Mouse (Mus musculus) olfactory bulb, adult 2 months (tissue): ENCODE results near the gene Upk1a. TPM values are rescaled to one million over a fixed set of nuclear protein-coding genes. Genes with fewer than 3 reads are reported as not detected.

Source experiments
- H3K27ac ChIP-seq: fragments of 200-500 bp; 2 replicates; pipeline ENCODE4 v1.5.1; 2012; ENCODE audit warnings: low read depth, low read length; ENCODE audit not compliant: insufficient read depth
- H3K4me1 ChIP-seq: fragments of 200-500 bp; 2 replicates; pipeline ENCODE4 v1.6.1; 2012; ENCODE audit warnings: low read length; ENCODE audit not compliant: control insufficient read depth, insufficient read depth
- H3K4me3 ChIP-seq: fragments of 200-500 bp; 2 replicates; pipeline ENCODE4 v1.5.1; 2012; ENCODE audit warnings: mild to moderate bottlenecking, low read depth, low read length, moderate library complexity; ENCODE audit not compliant: insufficient read depth
- CTCF ChIP-seq: fragments of 200-500 bp; IDR thresholded peaks from 2 replicates; pipeline ENCODE4 v1.5.1; 2012; ENCODE audit warnings: low read depth, mild to moderate bottlenecking, low read length, moderate library complexity; ENCODE audit not compliant: insufficient read depth
- POLR2A ChIP-seq: fragments of 200-500 bp; IDR thresholded peaks from 2 replicates; pipeline ENCODE4 v1.6.1; 2012; ENCODE audit warnings: mild to moderate bottlenecking, low read depth, low read length, moderate library complexity; ENCODE audit not compliant: insufficient read depth
- WGBS: fragments of 180-500 bp; shearing (Covaris S2); methylation state at CpG from one replicate; pipeline ENCODE4 v1.1.7; 2018; 5-methylcytosine and 5-hydroxymethylcytosine counted together
- polyA plus RNA-seq: library from polyadenylated mRNA; stranded (reverse); fragments of >200 nt; gene quantifications from 2 replicates; pipeline ENCODE4 v1.2.4, GENCODE M21; 2012; ENCODE audit warnings: low replicate concordance; ENCODE audit not compliant: missing spikeins, insufficient read depth, insufficient read length

Gene Upk1a
- not detected in 2 replicates for polyA plus RNA-seq

- H3K4me3 ChIP-seq, result no peak within 1 kb of the TSS
- WGBS, result 80% methylated on average over 8 of the region's 8 CpGs
- H3K27ac ChIP-seq, result no peak within 1 kb of the TSS
- no peaks in the 10 kb centered on the region for H3K4me1 ChIP-seq
- TF ChIP-seq POLR2A, result no peak
- TF ChIP-seq CTCF, result no peak
Measured at GRCm38 (mm10) chr7:30612654-30613402, at the start of gene Upk1a. Gene Upk1a, minus strand, starts transcription at chr7:30612847.

GRCm38 (mm10) chr7:30649591-30650540 is 37.2 kb upstream of the Upk1a start, which contains the start of gene Rbm42:
Gene Rbm42, minus strand, starts transcription at chr7:30650317.
- WGBS, result 1% methylated on average over 59 of the region's 59 CpGs
- TF ChIP-seq CTCF, result no peak
- peak; percentile 83; the same call in 1 of the 2 replicates for TF ChIP-seq POLR2A
- Histone ChIP-seq H3K27ac (peak within 1 kb of the TSS; percentile 29; the same call in 1 of the 2 replicates), H3K4me3 (peak within 1 kb of the TSS; percentile 96), H3K4me1 (no peaks in the 10 kb centered on the region; the same call in 1 of the 2 replicates)

GRCm38 (mm10) chr7:30639083-30639482 is 26.4 kb upstream of the Upk1a start:
- 22% methylated on average over 4 of the region's 4 CpGs for WGBS
- no peak overlapping the region for H3K27ac ChIP-seq
- no peak overlapping the region for H3K4me3 ChIP-seq
- TF ChIP-seq CTCF (no peak), POLR2A (no peak)
- H3K4me1 ChIP-seq, result peaks cover 4% of the 10 kb centered on the region; the same call in 1 of the 2 replicates

- no peak overlapping the region for H3K4me3 ChIP-seq
- 34% methylated on average over 11 of the region's 11 CpGs for WGBS
- H3K27ac ChIP-seq, result no peak overlapping the region
- TF ChIP-seq CTCF, result no peak
- no peak for TF ChIP-seq POLR2A
- H3K4me1 ChIP-seq, result peaks cover 4% of the 10 kb centered on the region; the same call in 1 of the 2 replicates
Measured at GRCm38 (mm10) chr7:30636395-30636794, 23.7 kb upstream of the Upk1a start.

- no peak within 1 kb of the TSS for H3K27ac ChIP-seq
- no peak for TF ChIP-seq CTCF
- no peak for TF ChIP-seq POLR2A
- H3K4me3 ChIP-seq, result no peak within 1 kb of the TSS
- WGBS, result 8% methylated on average over 5 of the region's 5 CpGs
- peaks cover 4% of the 10 kb centered on the region; the same call in 1 of the 2 replicates for H3K4me1 ChIP-seq
Measured at GRCm38 (mm10) chr7:30635752-30636151, 23.1 kb upstream of the Upk1a start, which contains the start of gene Etv2. Gene Etv2, minus strand, starts transcription at chr7:30635852.

GRCm38 (mm10) chr7:30634621-30635020 is 22.0 kb upstream of the Upk1a start:
- WGBS, result 1% methylated on average over 20 of the region's 20 CpGs
- TF ChIP-seq CTCF (no peak), POLR2A (no peak)
- H3K4me3 ChIP-seq, result no peak overlapping the region
- H3K4me1 ChIP-seq, result peaks cover 4% of the 10 kb centered on the region; the same call in 1 of the 2 replicates
- no peak overlapping the region for H3K27ac ChIP-seq

- no peak overlapping the region for H3K4me3 ChIP-seq
- no peak overlapping the region for H3K27ac ChIP-seq
- peaks cover 4% of the 10 kb centered on the region; the same call in 1 of the 2 replicates for H3K4me1 ChIP-seq
- WGBS, result 6% methylated on average over 27 of the region's 27 CpGs
- TF ChIP-seq POLR2A (no peak), CTCF (no peak)
Measured at GRCm38 (mm10) chr7:30633762-30634412, 21.2 kb upstream of the Upk1a start.

GRCm38 (mm10) chr7:30629013-30629412 is 16.4 kb upstream of the Upk1a start:
- no peaks in the 10 kb centered on the region for H3K4me1 ChIP-seq
- H3K27ac ChIP-seq, result no peak overlapping the region
- TF ChIP-seq POLR2A, result no peak
- no peak for TF ChIP-seq CTCF
- H3K4me3 ChIP-seq, result no peak overlapping the region
